Mouse (Mus musculus) olfactory bulb, adult 2 months (tissue): ENCODE measurements at regions not wholly inside any gene's neighbourhood (a gene's known extent, or its start where the extent isn't known, plus 50 kb on each side); places are given as distances from the start of the nearest gene placed in this dataset.

ENCODE experiments used
- H3K27ac ChIP-seq: fragments of 200-500 bp; 2 replicates; pipeline ENCODE4 v1.5.1; 2012; ENCODE audit warnings: low read depth, low read length; ENCODE audit not compliant: insufficient read depth
- H3K4me1 ChIP-seq: fragments of 200-500 bp; 2 replicates; pipeline ENCODE4 v1.6.1; 2012; ENCODE audit warnings: low read length; ENCODE audit not compliant: control insufficient read depth, insufficient read depth
- H3K4me3 ChIP-seq: fragments of 200-500 bp; 2 replicates; pipeline ENCODE4 v1.5.1; 2012; ENCODE audit warnings: mild to moderate bottlenecking, low read depth, low read length, moderate library complexity; ENCODE audit not compliant: insufficient read depth
- CTCF ChIP-seq: fragments of 200-500 bp; IDR thresholded peaks from 2 replicates; pipeline ENCODE4 v1.5.1; 2012; ENCODE audit warnings: low read depth, mild to moderate bottlenecking, low read length, moderate library complexity; ENCODE audit not compliant: insufficient read depth
- POLR2A ChIP-seq: fragments of 200-500 bp; IDR thresholded peaks from 2 replicates; pipeline ENCODE4 v1.6.1; 2012; ENCODE audit warnings: mild to moderate bottlenecking, low read depth, low read length, moderate library complexity; ENCODE audit not compliant: insufficient read depth
- WGBS: fragments of 180-500 bp; shearing (Covaris S2); methylation state at CpG from one replicate; pipeline ENCODE4 v1.1.7; 2018; 5-methylcytosine and 5-hydroxymethylcytosine counted together

GRCm38 (mm10) chr14:24650902-24651270, 164.0 kb downstream of the Rps24 start:
- Histone ChIP-seq H3K27ac (peak overlapping the region; percentile 19), H3K4me3 (no peak overlapping the region), H3K4me1 (peaks cover 31% of the 10 kb centered on the region)
- 18% methylated on average over 12 of the region's 12 CpGs for WGBS
- TF ChIP-seq CTCF (no peak), POLR2A (no peak)

DNA sequence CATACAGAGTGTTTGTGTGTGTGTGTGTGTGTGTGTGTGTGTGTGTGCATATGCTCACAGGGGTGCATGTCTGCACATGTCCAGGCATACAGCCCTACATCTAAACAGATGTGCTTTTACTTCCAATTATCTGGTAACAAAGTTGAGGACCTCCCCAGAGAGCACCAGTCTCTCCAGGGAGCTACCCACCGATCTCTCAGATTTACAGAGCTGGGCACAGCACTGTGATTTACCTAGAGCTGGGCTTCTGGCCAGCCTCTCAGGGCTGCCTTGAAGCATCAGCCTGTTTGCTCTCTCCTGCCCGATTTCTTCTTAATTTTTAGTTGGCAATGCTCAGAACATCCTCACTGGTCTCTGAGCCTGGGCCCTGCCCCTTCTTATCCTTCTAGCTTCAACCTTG, 165.7 kb downstream of the Rps24 start:
- TF ChIP-seq CTCF (no peak), POLR2A (no peak)
- Histone ChIP-seq H3K4me3 (no peak overlapping the region), H3K27ac (no peak overlapping the region), H3K4me1 (peaks cover 22% of the 10 kb centered on the region)
- 61% methylated on average over 2 of the region's 2 CpGs for WGBS

DNA sequence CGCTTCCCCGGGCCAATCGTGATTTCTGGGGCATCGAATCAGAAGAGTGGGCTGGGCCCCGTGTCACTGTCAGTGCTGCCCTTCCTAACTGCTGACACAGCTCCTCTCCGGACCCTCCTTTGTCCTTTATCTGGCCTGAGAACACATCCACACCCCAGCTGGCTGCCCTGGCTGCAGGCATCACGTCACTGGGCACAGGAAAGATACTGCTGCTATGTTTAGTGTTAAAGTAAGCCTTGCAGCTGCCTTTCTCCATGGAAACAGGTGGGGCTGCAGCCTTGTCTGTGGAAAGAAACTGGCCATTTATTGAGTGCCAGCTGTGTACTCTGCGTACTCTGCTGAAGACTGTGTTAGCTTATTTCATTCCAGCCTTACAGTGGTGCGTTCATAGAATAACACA, 168.7 kb downstream of the Rps24 start:
- 62% methylated on average over 9 of the region's 9 CpGs for WGBS
- peaks cover 12% of the 10 kb centered on the region for H3K4me1 ChIP-seq
- TF ChIP-seq POLR2A (no peak), CTCF (no peak)
- no peak overlapping the region for H3K4me3 ChIP-seq
- H3K27ac ChIP-seq, result no peak overlapping the region

- H3K4me3 ChIP-seq, result no peak overlapping the region
- 89% methylated on average over 2 of the region's 2 CpGs for whole genome bisulfite sequencing
- TF ChIP-seq CTCF (no peak), POLR2A (no peak)
- no peak overlapping the region for H3K27ac ChIP-seq
- H3K4me1 ChIP-seq, result no peaks in the 10 kb centered on the region
These were observed 174.9 kb downstream of the Rps24 start for GRCm38 (mm10) chr14:24661797-24662196.

DNA sequence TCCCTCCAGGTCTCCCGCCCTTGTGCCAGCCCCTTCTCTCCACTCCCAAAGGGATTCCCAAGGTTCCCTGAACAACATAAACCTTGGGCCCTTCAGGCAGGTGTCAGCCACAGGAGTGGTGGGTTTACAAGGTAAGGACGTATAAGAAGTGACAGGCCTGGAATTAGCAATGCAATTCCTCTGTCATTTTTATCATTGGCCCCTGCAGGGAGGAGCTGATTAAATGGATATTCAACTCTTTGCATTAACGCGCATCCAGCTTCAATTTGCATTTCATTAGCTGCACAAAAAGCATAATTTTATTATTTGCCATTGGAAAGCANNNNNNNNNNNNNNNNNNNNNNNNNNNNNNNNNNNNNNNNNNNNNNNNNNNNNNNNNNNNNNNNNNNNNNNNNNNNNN, 178.3 kb downstream of the Rps24 start:
- 86% methylated on average over 4 of the region's 4 CpGs for WGBS
- Histone ChIP-seq H3K4me3 (no peak overlapping the region), H3K4me1 (no peaks in the 10 kb centered on the region), H3K27ac (no peak overlapping the region)
- no peak for TF ChIP-seq CTCF
- no peak for TF ChIP-seq POLR2A
